In the genomic region with DNA sequence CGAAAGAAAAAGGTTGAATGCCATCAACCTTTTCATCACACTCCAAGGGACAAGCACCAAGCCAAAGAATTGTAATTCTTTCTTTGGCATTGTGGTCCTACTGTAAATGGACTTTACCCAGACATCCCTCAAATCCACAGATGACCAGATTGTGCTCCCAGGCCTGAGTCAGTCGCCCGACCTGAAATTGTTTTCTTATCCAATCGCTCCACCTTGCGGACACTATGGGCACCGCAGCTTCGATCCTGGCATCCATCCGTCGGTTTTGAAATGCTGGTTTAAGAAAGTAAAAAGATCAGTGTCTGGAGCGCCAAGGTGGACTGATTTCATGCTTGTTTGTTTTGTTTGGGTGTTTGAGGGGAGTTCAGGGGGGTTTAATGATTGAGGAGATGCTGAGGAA, we compare ENCODE assay signal across 8 mouse cellular contexts. TPM values are rescaled to one million over a fixed set of nuclear protein-coding genes. Genes with fewer than 3 reads are reported as not detected.
A peak's percentile ranks its signal among the peaks of the same experiment; 100 is the strongest.
DNase-seq lines count a peak whose midpoint lies in the region; ATAC-seq and TF ChIP-seq lines count a peak whose summit lies in the region.

No protein-coding gene starts in this region.

- no peaks in the 10 kb centered on the region for H3K79me2 ChIP-seq in CH12.LX (replicated peaks; ENCODE audit: control insufficient read depth, extremely low read depth, insufficient read depth, poor library complexity, severe bottlenecking)

- no peak for TF ChIP-seq POLR2A in CH12.LX (IDR thresholded peaks at IDR 0.05; ENCODE audit: low read depth, low read length)

- TF ChIP-seq CTCF in CH12.LX (conservative IDR thresholded peaks at IDR 0.05 in 1 of 2, IDR thresholded peaks at IDR 0.05 in 1 of 2; ENCODE audit: low read depth in 2 of 2, low read length in 2 of 2): peak; percentile 38 to 95
- peak; percentile 86 for TF ChIP-seq CTCF in heart, postnatal 0 days (IDR thresholded peaks at IDR 0.05; ENCODE audit: low read depth)
- TF ChIP-seq CTCF in liver, embryonic 14.5 days (IDR thresholded peaks at IDR 0.05; ENCODE audit: low read depth): peak; percentile 77
- peak; percentile 88 for TF ChIP-seq CTCF in stomach, postnatal 0 days (IDR thresholded peaks at IDR 0.05; ENCODE audit: low read depth)

- DNase-seq in CH12.LX (ENCODE audit: extremely low read depth): peak; percentile 77
- peak; percentile 59 for DNase-seq in c-Kit-positive CD71-positive TER-119-negative erythroid progenitor cells, embryonic 14.5 days (ENCODE audit: low read depth)
- peak; percentile 64 for DNase-seq in heart, postnatal 0 days (ENCODE audit: low spot score)
- peak; percentile 75 to 91 for DNase-seq in kidney, postnatal 36 days
- DNase-seq in liver, embryonic 14.5 days (ENCODE audit: low read depth in 3 of 3, low spot score in 3 of 3): peak; percentile 11 to 42 (median 34)
- peak; percentile 82 for DNase-seq in stomach, postnatal 0 days (ENCODE audit: low spot score)

- peaks cover 3% of the 10 kb centered on the region for H3K27me3 ChIP-seq in CH12.LX (replicated peaks)
- H3K27me3 ChIP-seq in forebrain, embryonic 12.5 days: peaks cover 97% of the 10 kb centered on the region
- peaks cover 59% of the 10 kb centered on the region for H3K27me3 ChIP-seq in heart, postnatal 0 days (ENCODE audit: control insufficient read depth, insufficient read depth, low read length)
- peaks cover 36% of the 10 kb centered on the region for H3K27me3 ChIP-seq in liver, embryonic 14.5 days (ENCODE audit: control insufficient read depth, insufficient read depth, low read length)
- H3K27me3 ChIP-seq in neural tube, embryonic 12.5 days (replicated peaks): peaks cover 89% of the 10 kb centered on the region
- peaks cover 11% of the 10 kb centered on the region; the same call in 1 of the 2 replicates for H3K27me3 ChIP-seq in stomach, postnatal 0 days (ENCODE audit: control insufficient read depth, insufficient read depth, low read length)

- H3K9me3 ChIP-seq in CH12.LX (replicated peaks; ENCODE audit: low read length): no peaks in the 10 kb centered on the region
- H3K9me3 ChIP-seq in forebrain, embryonic 12.5 days: no peaks in the 10 kb centered on the region
- no peaks in the 10 kb centered on the region for H3K9me3 ChIP-seq in heart, postnatal 0 days (replicated peaks; ENCODE audit: control insufficient read depth, low read length)
- no peaks in the 10 kb centered on the region for H3K9me3 ChIP-seq in liver, embryonic 14.5 days (ENCODE audit: control insufficient read depth, low read length)
- H3K9me3 ChIP-seq in neural tube, embryonic 12.5 days: no peaks in the 10 kb centered on the region
- no peaks in the 10 kb centered on the region for H3K9me3 ChIP-seq in stomach, postnatal 0 days (ENCODE audit: control insufficient read depth, low read length)

- peak; percentile 95 for TF ChIP-seq RAD21 in CH12.LX (IDR thresholded peaks at IDR 0.05; ENCODE audit: low read depth, low read length)

- H3K27ac ChIP-seq in CH12.LX (ENCODE audit: insufficient read depth, low read depth): no peak overlapping the region
- H3K27ac ChIP-seq in forebrain, embryonic 12.5 days: no peak overlapping the region
- H3K27ac ChIP-seq in heart, postnatal 0 days (ENCODE audit: low read depth): no peak overlapping the region
- no peak overlapping the region for H3K27ac ChIP-seq in liver, embryonic 14.5 days
- H3K27ac ChIP-seq in neural tube, embryonic 12.5 days: no peak overlapping the region
- H3K27ac ChIP-seq in stomach, postnatal 0 days (replicated peaks): no peak overlapping the region

- WGBS in forebrain, embryonic 12.5 days: 8% methylated on average over 10 of the region's 10 CpGs
- WGBS in heart, postnatal 0 days: 7% methylated on average over 10 of the region's 10 CpGs
- WGBS in liver, embryonic 14.5 days (ENCODE audit: insufficient replicate concordance): 6% methylated on average over 10 of the region's 10 CpGs
- 7% methylated on average over 10 of the region's 10 CpGs for WGBS in neural tube, embryonic 12.5 days
- 9% methylated on average over 10 of the region's 10 CpGs for WGBS in stomach, postnatal 0 days

- H3K4me1 ChIP-seq in CH12.LX (ENCODE audit: control insufficient read depth in 1 of 2, insufficient read depth in 2 of 2): no peaks in the 10 kb centered on the region
- H3K4me1 ChIP-seq in forebrain, embryonic 12.5 days: peaks cover 18% of the 10 kb centered on the region
- no peaks in the 10 kb centered on the region for H3K4me1 ChIP-seq in heart, postnatal 0 days (ENCODE audit: control insufficient read depth, insufficient read depth)
- peaks cover 0 to 3% of the 10 kb centered on the region in 2 experiments; a peak in 1 of 4 replicates for H3K4me1 ChIP-seq in liver, embryonic 14.5 days (replicated peaks; ENCODE audit: control insufficient read depth in 2 of 2, insufficient read depth in 2 of 2, low read length in 1 of 2)
- peaks cover 11% of the 10 kb centered on the region for H3K4me1 ChIP-seq in neural tube, embryonic 12.5 days
- H3K4me1 ChIP-seq in stomach, postnatal 0 days (replicated peaks; ENCODE audit: control insufficient read depth, insufficient read depth): no peaks in the 10 kb centered on the region

- in situ Hi-C loops in CH12.LX (cut with MboI; ENCODE audit: low pct_ligation_motif_present, low pct_unique_long_range_greater_than_20kb, low sequenced_read_pairs): loop anchor here (5.0 to 10.0 kb wide), 2 partner anchors 220 to 563 kb away; no protein-coding TSS in a partner anchor

- 0 out of 2 replicates have a peak, but pooled peaks have one; percentile 24 for ATAC-seq in forebrain, embryonic 12.5 days (ENCODE audit: low FRiP score)
- peak; percentile 37; the same call in 1 of the 2 replicates for ATAC-seq in heart, postnatal 0 days (ENCODE audit: insufficient read depth, low read depth)
- ATAC-seq in liver, embryonic 14.5 days (ENCODE audit: insufficient read depth): no peak
- ATAC-seq in neural tube, embryonic 12.5 days (ENCODE audit: low FRiP score, low read depth): peak; percentile 18; the same call in 1 of the 2 replicates
- ATAC-seq in stomach, postnatal 0 days (ENCODE audit: low FRiP score, low TSS enrichment): peak; percentile 57

- dilution Hi-C loops in CH12.LX (cut with MboI; ENCODE audit: extremely low pct_ligation_motif_present, extremely low pct_unique_long_range_greater_than_20kb, low sequenced_read_pairs): no loop called here

- H3K36me3 ChIP-seq in CH12.LX (replicated peaks in 1 of 2; ENCODE audit: control insufficient read depth in 1 of 2, insufficient read depth in 1 of 2, low read length in 1 of 2): no peaks in the 10 kb centered on the region
- H3K36me3 ChIP-seq in forebrain, embryonic 12.5 days (replicated peaks): no peaks in the 10 kb centered on the region
- H3K36me3 ChIP-seq in heart, postnatal 0 days (replicated peaks; ENCODE audit: control insufficient read depth, insufficient read depth, low read length): no peaks in the 10 kb centered on the region
- no peaks in the 10 kb centered on the region for H3K36me3 ChIP-seq in liver, embryonic 14.5 days (replicated peaks; ENCODE audit: control insufficient read depth, insufficient read depth, low read depth)
- H3K36me3 ChIP-seq in neural tube, embryonic 12.5 days: no peaks in the 10 kb centered on the region
- no peaks in the 10 kb centered on the region for H3K36me3 ChIP-seq in stomach, postnatal 0 days (ENCODE audit: control insufficient read depth, insufficient read depth, low read length)

- peak overlapping the region; percentile 27 to 64 (median 63) for H3K4me3 ChIP-seq in CH12.LX (replicated peaks in 1 of 3; ENCODE audit: low read depth in 2 of 3, low read length in 2 of 3, poor library complexity in 1 of 3)
- H3K4me3 ChIP-seq in forebrain, embryonic 12.5 days (replicated peaks): peak overlapping the region; percentile 26
- peak overlapping the region; percentile 32 for H3K4me3 ChIP-seq in heart, postnatal 0 days (ENCODE audit: low read depth, low read length)
- peak overlapping the region; percentile 0 to 21; a peak in 2 of 4 replicates for H3K4me3 ChIP-seq in liver, embryonic 14.5 days (ENCODE audit: insufficient read depth in 1 of 2, low read depth in 2 of 2, low read length in 2 of 2)
- no peak overlapping the region for H3K4me3 ChIP-seq in neural tube, embryonic 12.5 days
- H3K4me3 ChIP-seq in stomach, postnatal 0 days (ENCODE audit: low read depth, low read length): peak overlapping the region; percentile 33

- peak overlapping the region; percentile 78 for H3K4me2 ChIP-seq in CH12.LX (ENCODE audit: insufficient read depth, low read depth, poor library complexity, severe bottlenecking)
- peak overlapping the region; percentile 49 for H3K4me2 ChIP-seq in forebrain, embryonic 12.5 days
- H3K4me2 ChIP-seq in heart, postnatal 0 days (ENCODE audit: low read depth, low read length): peak overlapping the region; percentile 54
- peak overlapping the region; percentile 42 for H3K4me2 ChIP-seq in liver, embryonic 14.5 days (ENCODE audit: low read depth)
- peak overlapping the region; percentile 54 for H3K4me2 ChIP-seq in neural tube, embryonic 12.5 days (replicated peaks)
- peak overlapping the region; percentile 50 for H3K4me2 ChIP-seq in stomach, postnatal 0 days (replicated peaks; ENCODE audit: low read depth)

- TF ChIP-seq EP300 in CH12.LX (IDR thresholded peaks at IDR 0.05; ENCODE audit: low read length): no peak
- TF ChIP-seq EP300 in heart, postnatal 0 days (IDR thresholded peaks at IDR 0.05; ENCODE audit: low read depth): no peak
- TF ChIP-seq EP300 in liver, embryonic 14.5 days (IDR thresholded peaks at IDR 0.05; ENCODE audit: low read depth): no peak
- TF ChIP-seq EP300 in stomach, postnatal 0 days (optimal IDR thresholded peaks at IDR 0.05): no peak

- peak overlapping the region; percentile 37 for H3K9ac ChIP-seq in CH12.LX (ENCODE audit: insufficient read depth, low read depth)
- H3K9ac ChIP-seq in forebrain, embryonic 12.5 days: no peak overlapping the region
- no peak overlapping the region for H3K9ac ChIP-seq in heart, postnatal 0 days (replicated peaks; ENCODE audit: low read depth, low read length)
- H3K9ac ChIP-seq in liver, embryonic 14.5 days (replicated peaks): no peak overlapping the region
- no peak overlapping the region for H3K9ac ChIP-seq in neural tube, embryonic 12.5 days
- no peak overlapping the region for H3K9ac ChIP-seq in stomach, postnatal 0 days (ENCODE audit: low read length)

TF ChIP-seq in CH12.LX, 34 proteins besides CTCF, POLR2A, EP300 and RAD21 (continues in another document):
- TF ChIP-seq MAX (IDR thresholded peaks at IDR 0.05; ENCODE audit: low read length): 0 out of 2 replicates have a peak, but pooled peaks have one; percentile 4

RNA-seq across cellular contexts. Expression of a gene that starts 16.4 kb away (rescaled TPM):
- total RNA-seq in CH12.LX (2012; rRNA removed): not detected in 2 replicates
- not detected in 2 replicates for total RNA-seq in CH12.LX (2014; rRNA removed)
- polyA plus RNA-seq in CH12.LX (2012; ENCODE audit: insufficient read length, low read depth): not detected in 2 replicates
- polyA plus RNA-seq in forebrain, embryonic 12.5 days (2016; fragmentation: Nextera tagmentation; extraction: Ambion mirVana): 7.7 and 9.2 TPM in 2 replicates
- not detected in 2 replicates for total RNA-seq in heart, postnatal 0 days (2014; rRNA removed; ENCODE audit: low replicate concordance)
- not detected in 2 replicates for polyA plus RNA-seq in heart, postnatal 0 days (2015; fragmentation: Nextera tagmentation; extraction: Ambion mirVana)
- 0.02 TPM in 1 of 2 replicates, not detected in the other for polyA plus RNA-seq in liver, embryonic 14.5 days (2012; rRNA removed)
- polyA plus RNA-seq in liver, embryonic 14.5 days (2014; fragmentation: Nextera tagmentation; extraction: Ambion mirVana): not detected in 2 replicates
- 3.7 and 4.7 TPM in 2 replicates for polyA plus RNA-seq in neural tube, embryonic 12.5 days (2016; fragmentation: Nextera tagmentation; extraction: Ambion mirVana)
- 0.47 and 0.64 TPM in 2 replicates for polyA plus RNA-seq in stomach, postnatal 0 days (2015; fragmentation: Nextera tagmentation; extraction: Ambion mirVana)
